Mouse (Mus musculus) hindbrain, postnatal 0 days (tissue): ENCODE results near the gene Dnah2. TPM values are rescaled to one million over a fixed set of nuclear protein-coding genes. Genes with fewer than 3 reads are reported as not detected.

Experiments used
- ATAC-seq: fragments of 200-750 bp; cut with Nextera tagmentation; 2 replicates; pipeline ENCODE4 v1.8.0; 2017; ENCODE audit warnings: mild to moderate bottlenecking, moderate TSS enrichment, moderate library complexity
- DNase-seq: peaks from one replicate; pipeline ENCODE4 v3.0.0-alpha.2; 2015; ENCODE audit warnings: low spot score
- H3K27ac ChIP-seq: fragments of 300-500 bp; sonication (generic); 2 replicates; pipeline ENCODE4 v1.5.1; 2014; ENCODE audit warnings: mild to moderate bottlenecking
- H3K27me3 ChIP-seq: fragments of 300-500 bp; sonication (generic); 2 replicates; pipeline ENCODE4 v1.6.1; 2014; ENCODE audit warnings: low read length, mixed read lengths; ENCODE audit not compliant: insufficient read depth
- H3K36me3 ChIP-seq: fragments of 300-500 bp; sonication (generic); 2 replicates; pipeline ENCODE4 v1.6.1; 2014; ENCODE audit warnings: low read length, mixed read lengths; ENCODE audit not compliant: insufficient read depth
- H3K4me1 ChIP-seq: fragments of 300-500 bp; sonication (generic); 2 replicates; pipeline ENCODE4 v1.6.1; 2014; ENCODE audit warnings: antibody characterized with exemption, low read length, mixed read lengths; ENCODE audit not compliant: insufficient read depth
- H3K4me2 ChIP-seq: fragments of 300-500 bp; sonication (generic); 2 replicates; pipeline ENCODE4 v1.6.1; 2014; ENCODE audit warnings: low read depth, mild to moderate bottlenecking, low read length, moderate library complexity, mixed read lengths
- H3K4me3 ChIP-seq: fragments of 300-500 bp; sonication (generic); 2 replicates; pipeline ENCODE4 v1.5.1; 2014; ENCODE audit warnings: low read length
- H3K9ac ChIP-seq: fragments of 300-500 bp; sonication (generic); replicated peaks from 2 replicates; pipeline ENCODE4 v1.6.1; 2014; ENCODE audit warnings: mild to moderate bottlenecking, low read length, moderate library complexity, mixed read lengths
- H3K9me3 ChIP-seq: fragments of 300-500 bp; sonication (generic); 2 replicates; pipeline ENCODE4 v1.6.1; 2016; ENCODE audit warnings: low read length, mixed read lengths
- CTCF ChIP-seq: IDR thresholded peaks from 2 replicates; pipeline ENCODE4 v1.5.1; 2016; ENCODE audit warnings: antibody characterized with exemption, control low read depth, low read depth
- whole genome bisulfite sequencing: fragments of 180-500 bp; shearing (Covaris S2); extraction: QIAGEN DNeasy Blood & Tissue Kit; methylation state at CpG from one replicate; pipeline ENCODE4 v1.1.7; 2014; 5-methylcytosine and 5-hydroxymethylcytosine counted together
- polyA plus RNA-seq: library from polyadenylated mRNA; unstranded; fragments of >200 nt; fragmentation: Nextera tagmentation; extraction: Ambion mirVana; gene quantifications from 2 replicates; pipeline ENCODE4 v1.2.1, GENCODE M21; 2015
- total RNA-seq: library from RNA; depleted of rRNA; stranded (reverse); fragments of >200 nt; gene quantifications from 2 replicates; pipeline ENCODE4 v1.2.3, GENCODE M21; 2014

The Dnah2 gene
- total and polyA plus RNA-seq, 2 experiments from 2014 or later: 2.0 to 3.9 TPM

- DNase-seq (peak; percentile 97), ATAC-seq (peak; percentile 87)
- peak overlapping the region; percentile 96 for H3K27ac ChIP-seq
- H3K4me3 ChIP-seq: peak overlapping the region; percentile 80
- peak overlapping the region; percentile 76 for H3K9ac ChIP-seq
- no peak; the same call in 1 of the 2 replicates for TF ChIP-seq CTCF
- WGBS: 1% methylated on average over 36 of the region's 36 CpGs
- H3K27me3 ChIP-seq: no peaks in the 10 kb centered on the region
- no peaks in the 10 kb centered on the region for H3K36me3 ChIP-seq
- H3K4me1 ChIP-seq: peaks cover 10% of the 10 kb centered on the region
- no peaks in the 10 kb centered on the region for H3K9me3 ChIP-seq
- peak overlapping the region; percentile 90 for H3K4me2 ChIP-seq
These were observed 32.3 kb upstream of the Dnah2 start for GRCm38 (mm10) chr11:69581147-69581688.

GRCm38 (mm10) chr11:69580572-69581146 lies 31.7 kb upstream of the Dnah2 start:
- peak; percentile 18; the same call in 1 of the 2 replicates for ATAC-seq
- peak overlapping the region; percentile 80 for H3K4me3 ChIP-seq
- DNase-seq: no peak
- peak overlapping the region; percentile 96 for H3K27ac ChIP-seq
- peaks cover 10% of the 10 kb centered on the region for H3K4me1 ChIP-seq
- no peaks in the 10 kb centered on the region for H3K9me3 ChIP-seq
- H3K9ac ChIP-seq: peak overlapping the region; percentile 76
- TF ChIP-seq CTCF: no peak
- no peaks in the 10 kb centered on the region for H3K36me3 ChIP-seq
- no peaks in the 10 kb centered on the region for H3K27me3 ChIP-seq
- WGBS: under 1% methylated on average over 25 of the region's 25 CpGs
- H3K4me2 ChIP-seq: peak overlapping the region; percentile 90

GRCm38 (mm10) chr11:69580091-69580514 lies 31.2 kb upstream of the Dnah2 start, which contains the start of the genes Wrap53 and Trp53:
Gene Wrap53, minus strand, starts transcription at chr11:69580255.
Gene Trp53, plus strand, starts transcription at chr11:69580359.
- Histone ChIP-seq H3K4me3 (peak within 1 kb of the TSS; percentile 80), H3K27ac (peak within 1 kb of the TSS; percentile 96), H3K4me2 (peak within 1 kb of the TSS; percentile 90), H3K9ac (peak within 1 kb of the TSS; percentile 76), H3K4me1 (peaks cover 10% of the 10 kb centered on the region), H3K9me3 (no peaks in the 10 kb centered on the region), H3K27me3 (no peaks in the 10 kb centered on the region), H3K36me3 (no peaks in the 10 kb centered on the region)
- ATAC-seq (peak; percentile 73), DNase-seq (peak; percentile 97)
- under 1% methylated on average over 13 of the region's 13 CpGs for WGBS
- TF ChIP-seq CTCF: no peak

GRCm38 (mm10) chr11:69579128-69580017 lies 30.5 kb upstream of the Dnah2 start:
- peak overlapping the region; percentile 80 for H3K4me3 ChIP-seq
- no peaks in the 10 kb centered on the region for H3K27me3 ChIP-seq
- H3K9ac ChIP-seq: peak overlapping the region; percentile 76
- peaks cover 10% of the 10 kb centered on the region for H3K4me1 ChIP-seq
- peak overlapping the region; percentile 90 for H3K4me2 ChIP-seq
- no peaks in the 10 kb centered on the region for H3K9me3 ChIP-seq
- 2% methylated on average over 39 of the region's 39 CpGs for WGBS
- H3K36me3 ChIP-seq: no peaks in the 10 kb centered on the region
- ATAC-seq (peak; percentile 93), DNase-seq (peak; percentile 98)
- TF ChIP-seq CTCF: peak; percentile 100
- H3K27ac ChIP-seq: peak overlapping the region; percentile 96

GRCm38 (mm10) chr11:69578301-69578700 lies 29.4 kb upstream of the Dnah2 start:
- Histone ChIP-seq H3K4me3 (peak overlapping the region; percentile 80), H3K36me3 (no peaks in the 10 kb centered on the region), H3K9me3 (no peaks in the 10 kb centered on the region), H3K4me2 (peak overlapping the region; percentile 90), H3K27ac (peak overlapping the region; percentile 66; the same call in 1 of the 2 replicates), H3K27me3 (no peaks in the 10 kb centered on the region), H3K9ac (peak overlapping the region; percentile 68), H3K4me1 (peaks cover 10% of the 10 kb centered on the region)
- DNase-seq (no peak), ATAC-seq (no peak)
- TF ChIP-seq CTCF: no peak
- WGBS: 16% methylated on average over 15 of the region's 15 CpGs

GRCm38 (mm10) chr11:69576307-69576706 lies 27.4 kb upstream of the Dnah2 start:
- H3K27ac ChIP-seq: no peak overlapping the region
- 75% methylated on average over 5 of the region's 5 CpGs for WGBS
- no peaks in the 10 kb centered on the region for H3K9me3 ChIP-seq
- H3K9ac ChIP-seq: no peak overlapping the region
- H3K36me3 ChIP-seq: 0 out of 2 replicates have a peak, but pooled peaks cover 7% of the 10 kb centered on the region
- no peak for DNase-seq
- peaks cover 10% of the 10 kb centered on the region for H3K4me1 ChIP-seq
- H3K4me3 ChIP-seq: no peak overlapping the region
- ATAC-seq: no peak
- no peaks in the 10 kb centered on the region for H3K27me3 ChIP-seq
- no peak overlapping the region for H3K4me2 ChIP-seq
- no peak for TF ChIP-seq CTCF
